Mouse (Mus musculus) left cerebral cortex, adult 2 months (tissue): ENCODE data around the gene Terf2. TPM values are rescaled to one million over a fixed set of nuclear protein-coding genes. Genes with fewer than 3 reads are reported as not detected.
"Not testable (repeated sequence)": the region's sequence is repeated elsewhere in the genome, so short reads cannot be mapped to it uniquely, and the experiment has no call there.

Experiments used
- DNase-seq, 2 experiments: peaks; one replicate each; pipeline ENCODE4 v3.0.0; 2021 to 2022; ENCODE audit warnings: low spot score in 2 of 2, mixed read lengths in 1 of 2; ENCODE audit errors: extremely low spot score in 1 of 2
- H3K27ac ChIP-seq: fragments of 200-600 bp; 2 replicates; pipeline ENCODE4 v1.8.1; 2022
- H3K4me3 ChIP-seq: fragments of 200-600 bp; 2 replicates; pipeline ENCODE4 v1.8.1; 2022
- CTCF ChIP-seq: fragments of 200-600 bp; IDR thresholded peaks from 2 replicates; pipeline ENCODE4 v1.8.1; 2022; ENCODE audit warnings: antibody characterized with exemption, mild to moderate bottlenecking, moderate library complexity
- intact Hi-C: fragments of 180-260 bp; cut with DNase I; formaldehyde crosslinking; loops from one replicate; pipeline ENCODE4 v1.15.1; 2025
- total RNA-seq, 2 experiments: library from RNA; stranded (reverse); gene quantifications; 2 replicates each; pipeline ENCODE4 v1.2.3; 2021

The Terf2 gene
- total RNA-seq, 2 experiments from 2014 or later = 39.1 to 39.2 TPM

DNA sequence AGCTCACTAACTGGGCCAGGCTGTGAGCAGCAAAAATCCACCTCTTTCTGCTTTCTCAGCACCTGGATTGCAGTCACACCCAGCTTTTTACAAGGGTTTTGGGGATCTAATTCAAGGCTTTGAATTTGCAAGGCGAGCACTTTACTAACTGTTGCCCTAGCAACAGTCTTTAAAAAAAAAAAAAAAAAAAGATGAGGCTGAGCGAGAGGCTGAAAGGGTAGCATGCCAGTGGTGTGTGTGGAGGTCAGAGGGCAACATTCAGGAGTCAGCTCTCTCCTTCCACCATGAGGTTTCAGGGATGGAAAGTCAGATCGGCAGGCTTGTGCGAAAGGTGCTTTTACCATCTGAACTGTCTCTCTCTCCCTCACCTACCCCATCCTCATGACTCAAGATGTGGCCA lies 16.9 kb upstream of the Terf2 start:
- intact Hi-C loops = no loop called here
- Histone ChIP-seq H3K27ac (no peak overlapping the region), H3K4me3 (no peak overlapping the region)
- TF ChIP-seq CTCF = no peak
- DNase-seq = no peak

DNA sequence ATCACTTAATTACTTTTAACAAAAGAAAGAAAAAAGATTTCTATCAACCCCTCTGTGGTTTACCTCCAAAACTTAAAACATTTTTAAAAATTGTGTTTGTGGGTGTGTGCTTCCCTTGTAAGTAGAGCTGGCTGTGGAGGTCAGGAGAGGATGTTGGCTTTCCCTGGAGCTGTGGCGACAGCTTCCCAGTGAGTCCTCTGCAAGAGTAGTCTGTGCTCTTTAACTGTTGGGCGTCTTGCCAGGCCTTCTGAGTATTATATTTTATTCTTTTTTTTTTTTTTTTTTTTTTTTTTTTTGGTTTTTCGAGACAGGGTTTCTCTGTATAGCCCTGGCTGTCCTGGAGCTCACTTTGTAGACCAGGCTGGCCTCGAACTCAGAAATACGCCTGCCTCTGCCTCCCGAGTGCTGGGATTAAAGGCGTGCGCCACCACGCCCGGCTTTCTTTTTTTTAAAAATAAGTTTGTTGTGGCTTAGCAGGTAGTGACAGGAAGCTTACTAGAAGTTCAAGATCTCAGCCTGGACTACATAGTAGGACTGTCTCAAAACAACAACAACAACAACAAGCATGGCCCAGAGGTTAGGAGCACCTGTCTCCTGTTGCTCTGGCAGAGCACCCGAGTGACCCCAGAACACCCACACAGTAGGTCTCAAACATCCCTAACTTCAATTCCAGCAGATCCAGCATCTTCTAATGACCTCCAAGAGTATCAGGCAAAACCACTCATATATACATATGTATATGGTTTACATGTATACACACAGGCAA lies 15.2 kb upstream of the Terf2 start:
- intact Hi-C loops = no loop called here
- no peak for DNase-seq
- Histone ChIP-seq H3K4me3 (no peak overlapping the region), H3K27ac (no peak overlapping the region)
- no peak for TF ChIP-seq CTCF

DNA sequence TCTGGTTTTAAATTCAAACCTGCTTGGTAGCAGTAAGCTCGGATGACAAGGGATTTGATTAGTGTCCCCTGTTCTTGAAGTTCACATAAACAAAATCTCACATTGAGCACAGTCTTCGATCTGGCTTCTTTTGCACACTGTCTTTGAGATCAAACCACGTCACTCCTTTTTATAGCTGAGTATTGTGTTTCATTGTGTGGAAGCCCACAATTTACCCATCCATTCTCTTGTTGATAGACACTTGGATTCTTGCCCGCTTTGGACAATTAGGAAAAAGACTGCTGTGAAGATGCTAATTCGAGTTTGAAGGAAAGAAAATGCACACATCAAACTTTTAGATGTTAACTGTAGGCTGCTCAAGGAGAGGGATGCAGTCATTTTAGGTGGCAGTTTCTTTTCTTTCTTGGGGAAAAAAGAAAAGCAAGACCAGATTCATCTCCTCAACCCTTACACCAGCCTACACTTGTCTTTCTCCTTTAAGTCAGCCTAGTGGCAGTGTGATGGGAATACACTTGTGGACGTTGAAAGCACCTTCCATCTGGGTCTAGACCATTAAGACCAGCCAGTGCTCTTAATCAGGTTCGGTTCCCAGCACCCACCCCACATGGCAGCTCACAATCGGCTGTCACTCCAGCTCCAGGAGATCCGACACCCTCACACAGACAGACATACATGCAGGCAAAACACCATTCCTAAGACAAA lies 14.4 kb upstream of the Terf2 start:
- intact Hi-C loops = no loop called here
- TF ChIP-seq CTCF = no peak
- H3K27ac ChIP-seq = no peak overlapping the region
- no peak for DNase-seq
- H3K4me3 ChIP-seq = no peak overlapping the region

DNA sequence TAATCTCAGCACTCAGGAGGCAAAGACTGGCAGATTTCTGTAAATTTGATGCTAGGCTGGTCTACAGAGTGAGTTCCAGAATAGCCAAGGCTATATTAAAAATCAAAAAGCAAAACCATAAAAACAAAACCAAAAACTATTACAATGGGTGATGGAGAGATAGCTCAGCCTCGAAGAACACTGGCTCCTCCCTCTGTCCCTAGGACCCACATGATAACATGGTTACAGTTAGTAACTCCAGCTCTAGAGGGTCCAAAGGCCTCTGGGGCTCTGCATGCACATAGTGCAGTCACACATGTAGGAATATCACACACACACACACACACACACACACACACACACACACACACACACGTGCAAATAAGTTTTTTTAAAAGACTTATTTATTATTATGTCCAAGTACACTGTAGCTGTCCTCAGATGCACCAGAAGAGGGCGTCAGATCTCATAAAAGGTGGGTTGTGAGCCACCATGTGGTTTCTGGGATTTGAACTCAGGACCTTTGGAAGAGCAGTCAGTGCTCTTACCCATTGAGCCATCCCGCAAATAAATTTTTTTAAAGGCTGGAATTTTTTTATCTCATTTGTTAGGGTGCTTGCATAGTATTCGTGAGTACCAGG lies 13.6 kb upstream of the Terf2 start:
- intact Hi-C loops = no loop called here
- no peak overlapping the region for H3K27ac ChIP-seq
- no peak for DNase-seq
- no peak overlapping the region for H3K4me3 ChIP-seq
- no peak; the same call in 1 of the 2 replicates for TF ChIP-seq CTCF

DNA sequence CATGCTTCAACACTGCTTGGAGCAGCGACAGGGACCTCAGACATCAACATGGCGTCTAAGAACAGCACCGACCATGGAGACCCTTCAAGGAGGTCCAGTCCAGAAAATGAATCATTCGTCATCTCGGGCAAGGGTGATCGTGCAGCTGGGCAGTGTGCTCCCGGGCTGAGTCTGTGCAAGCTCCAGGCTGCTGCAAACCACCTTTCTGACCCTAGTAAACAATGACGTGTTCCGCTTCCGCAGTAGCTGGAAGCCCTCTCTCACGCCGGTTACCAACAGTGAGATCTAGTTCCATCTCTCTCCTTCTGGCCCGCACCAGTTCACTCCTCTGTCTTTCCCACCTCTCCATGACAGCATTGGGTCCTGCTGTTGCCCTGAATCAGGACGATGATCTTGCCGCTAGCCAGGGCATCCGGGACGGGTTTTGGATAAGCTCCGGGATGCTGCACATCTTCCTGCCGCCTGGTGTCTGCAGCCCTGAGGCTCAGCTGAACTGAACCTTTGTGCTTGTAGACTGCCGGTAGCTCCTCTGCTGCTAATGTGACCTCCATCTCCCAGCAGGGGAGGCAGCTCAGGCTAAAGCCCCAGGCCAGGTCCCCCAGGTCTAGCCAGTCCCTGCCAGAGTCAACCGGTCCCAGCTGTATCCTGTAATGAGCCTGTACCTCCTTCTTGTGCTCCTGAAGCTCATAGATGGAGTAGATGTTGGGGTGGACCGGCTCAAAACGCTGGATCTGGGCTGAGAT lies 12.8 kb upstream of the Terf2 start:
- TF ChIP-seq CTCF = no peak
- intact Hi-C loops = no loop called here

DNA sequence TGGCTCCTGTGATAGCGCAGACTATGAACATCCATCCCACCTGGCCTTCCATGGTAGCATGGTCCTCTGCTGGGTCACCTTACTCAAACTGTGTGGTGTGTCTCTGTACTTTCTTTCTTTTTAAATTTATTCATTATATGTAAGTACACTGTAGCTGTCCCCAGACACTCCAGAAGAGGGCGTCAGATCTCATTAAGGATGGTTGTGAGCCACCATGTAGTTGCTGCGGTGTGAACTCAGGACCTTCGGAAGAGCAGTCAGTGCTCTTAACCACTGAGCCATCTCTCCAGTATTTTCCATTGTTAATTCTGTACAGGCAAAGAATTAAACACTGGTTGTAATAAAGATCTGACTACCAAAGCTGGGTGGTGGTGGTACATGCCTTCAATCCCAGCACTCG lies 11.7 kb upstream of the Terf2 start:
- H3K4me3 ChIP-seq, H3K27ac ChIP-seq, DNase-seq, intact Hi-C loops: not testable (repeated sequence)

More for the DNA sequence above, 12.8 kb upstream of the Terf2 start:
- Histone ChIP-seq H3K27ac (no peak overlapping the region), H3K4me3 (no peak overlapping the region)
- no peak for DNase-seq

DNA sequence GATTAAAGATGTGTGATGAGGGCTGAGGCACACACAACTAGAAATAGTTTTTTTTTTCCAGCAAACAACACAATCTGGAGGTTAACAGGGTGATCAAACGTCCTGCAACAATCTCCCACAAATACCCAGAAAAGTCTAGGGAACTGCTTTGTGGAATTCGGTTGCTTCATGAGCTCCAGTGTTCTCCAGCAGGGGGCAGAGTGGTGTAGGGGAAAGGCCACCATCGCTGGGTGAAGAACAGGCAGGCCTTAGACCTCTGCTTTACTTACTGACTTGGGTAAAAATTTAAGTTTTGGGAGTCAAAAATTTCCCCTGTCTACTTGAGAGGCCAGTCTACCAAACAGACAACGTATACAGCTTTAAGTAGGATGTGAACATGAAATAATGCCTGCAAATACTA lies 8.2 kb upstream of the Terf2 start:
- peak; percentile 66 to 85 for DNase-seq
- Histone ChIP-seq H3K27ac (no peak overlapping the region), H3K4me3 (no peak overlapping the region)
- intact Hi-C loops = loop anchor here (1.0 kb wide), 2 partner anchors 220 to 321 kb away; partner anchors contain the start of gene Nob1
- peak; percentile 86 for TF ChIP-seq CTCF

DNA sequence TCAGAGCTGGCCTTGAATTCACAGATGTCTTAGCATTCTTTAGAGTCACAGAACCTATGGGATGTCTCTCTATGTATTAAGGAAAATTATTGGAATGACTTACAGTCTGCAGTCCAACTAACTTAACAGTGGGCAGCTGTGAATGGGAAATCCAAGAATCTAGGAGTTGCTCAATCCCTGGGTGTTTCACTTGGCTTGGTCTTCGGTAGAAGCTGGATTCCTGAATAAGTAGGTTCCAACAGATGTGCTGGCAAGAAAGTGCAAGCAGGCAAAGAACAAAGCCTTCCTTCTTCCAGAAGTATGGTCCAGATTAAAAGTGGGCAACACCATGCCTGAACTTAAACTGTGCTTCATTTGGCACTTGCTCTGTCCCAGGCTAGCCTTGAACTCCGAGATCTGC lies 4.3 kb upstream of the Terf2 start:
- Histone ChIP-seq H3K27ac (no peak overlapping the region), H3K4me3 (no peak overlapping the region)
- no peak for TF ChIP-seq CTCF
- intact Hi-C loops = no loop called here
- DNase-seq = no peak

DNA sequence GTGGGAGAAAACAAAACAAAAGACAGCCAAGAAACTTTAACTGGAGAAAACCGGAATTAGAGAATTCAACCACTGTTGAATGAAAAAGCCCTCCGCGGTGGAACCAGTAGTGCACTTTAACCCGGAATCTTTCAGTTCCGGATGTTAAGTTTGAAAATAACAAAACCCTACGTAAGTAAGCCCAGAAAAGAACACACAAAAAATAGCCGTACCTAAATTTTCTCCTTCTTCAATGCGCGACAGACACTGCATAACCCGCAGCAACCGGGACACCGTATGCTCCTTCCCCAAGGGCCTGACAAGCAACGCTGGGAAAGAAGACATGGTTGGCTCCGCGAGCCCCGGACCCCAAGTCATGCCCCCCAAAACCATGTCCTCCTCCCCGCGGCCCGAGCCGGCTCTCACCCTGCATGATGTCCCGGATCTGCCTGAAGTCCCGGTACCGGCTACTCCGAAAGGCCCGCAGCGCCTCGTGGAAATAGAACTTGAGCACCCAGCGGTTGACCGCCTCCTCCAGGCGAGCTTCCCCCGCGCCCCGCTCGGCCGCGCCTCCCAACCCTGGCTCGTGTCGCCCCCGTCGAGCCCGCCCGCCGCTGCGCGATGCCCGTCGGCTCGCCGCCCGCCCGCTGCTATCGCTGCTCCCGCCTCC lies 506 bp downstream of the Terf2 start:
- Histone ChIP-seq H3K27ac (peak overlapping the region; percentile 92), H3K4me3 (peak overlapping the region; percentile 81)
- no peak for DNase-seq
- intact Hi-C loops = loop anchor here (2.0 to 10.0 kb wide), 2 partner anchors 35 to 479 kb away; no protein-coding TSS in a partner anchor
- no peak for TF ChIP-seq CTCF

DNA sequence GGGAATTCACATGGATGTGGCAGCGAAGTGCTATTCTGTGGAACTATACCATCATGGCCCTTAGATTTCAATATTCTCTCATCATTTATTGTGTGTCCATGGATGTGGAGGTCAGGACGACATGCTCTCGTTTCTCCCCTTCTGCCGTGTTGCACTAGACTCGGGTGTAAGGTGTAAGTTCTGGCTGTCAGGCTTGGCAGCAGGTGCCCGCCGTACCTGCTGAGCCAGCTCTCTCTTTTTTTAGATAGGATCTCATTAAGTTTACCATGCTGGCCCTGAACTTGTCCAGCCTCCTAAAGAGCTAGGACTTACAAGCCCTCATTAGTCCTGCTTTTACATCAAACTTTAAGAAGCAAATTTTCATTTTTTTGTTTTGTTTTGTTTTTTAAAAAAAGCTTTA lies 5.8 kb downstream of the Terf2 start:
- intact Hi-C loops = loop anchor here (10.0 kb wide), 1 partner anchor 484 kb away; no protein-coding TSS in a partner anchor
- Histone ChIP-seq H3K4me3 (no peak overlapping the region), H3K27ac (no peak overlapping the region)
- TF ChIP-seq CTCF = no peak
- no peak for DNase-seq

DNA sequence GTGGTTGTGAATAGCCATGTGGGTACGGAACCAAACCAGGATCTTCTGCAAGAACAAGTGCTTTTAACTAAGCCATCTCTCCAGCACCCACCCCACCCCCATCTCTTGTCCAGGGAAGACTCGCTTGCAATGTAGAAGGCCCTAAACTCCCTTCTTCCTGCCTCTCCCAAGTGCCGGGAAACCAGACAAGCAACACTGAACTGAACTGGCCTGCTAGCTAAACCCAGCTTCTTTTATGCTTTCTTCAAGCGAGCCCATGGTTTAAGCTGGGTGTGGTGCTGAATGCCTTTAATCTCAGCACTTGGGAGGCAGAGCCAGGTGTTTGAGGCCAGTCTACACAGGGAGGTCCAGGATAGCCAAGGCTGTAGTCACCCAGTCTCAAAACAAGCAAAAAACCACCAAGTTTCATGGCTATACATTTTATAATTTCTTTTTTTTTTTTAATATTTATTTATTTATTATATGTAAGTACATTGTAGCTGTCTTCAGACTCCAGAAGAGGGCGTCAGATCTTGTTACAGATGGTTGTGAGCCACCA lies 7.8 kb downstream of the Terf2 start:
- DNase-seq = no peak
- H3K27ac ChIP-seq = no peak overlapping the region
- H3K4me3 ChIP-seq = no peak overlapping the region
- intact Hi-C loops = no loop called here
- TF ChIP-seq CTCF = no peak
